Mouse (Mus musculus) telencephalon, adult 2 months (tissue): Measurements from ENCODE around the gene 1700018B08Rik.

Experiments
- DNase-seq: peaks from one replicate; pipeline ENCODE4 v3.0.0-alpha.2; 2011; ENCODE audit warnings: low read depth, low spot score

The 1700018B08Rik gene

DNA sequence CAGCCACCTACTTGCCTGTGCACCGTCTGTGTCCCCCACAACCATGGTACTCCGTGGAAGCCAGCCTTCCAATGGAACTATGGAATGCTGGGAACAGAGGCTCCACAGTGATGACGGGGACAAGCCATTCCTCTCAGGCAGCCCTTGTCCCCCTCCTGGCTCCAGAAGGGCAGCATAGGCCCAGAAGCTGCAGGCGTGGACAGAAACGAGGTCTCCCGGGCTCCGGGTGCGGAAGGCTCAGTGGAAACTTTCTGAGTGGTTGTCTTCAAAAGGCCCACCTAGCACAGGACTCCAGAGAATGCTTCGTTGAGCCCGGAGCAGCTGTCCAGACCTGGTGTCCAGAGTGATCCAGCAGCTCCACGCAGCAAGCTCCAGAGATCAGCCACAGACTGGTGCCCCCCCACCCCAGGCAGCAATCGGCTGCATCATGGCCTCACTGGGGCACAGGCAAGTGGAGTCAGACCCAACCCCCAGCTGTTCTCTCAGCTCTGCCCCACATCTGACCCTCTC lies at the start of gene 1700018B08Rik:
TSS of gene 1700018B08Rik (minus strand) at position 45 of the 510 bp plus-strand sequence.
- DNase-seq = no peak

DNA sequence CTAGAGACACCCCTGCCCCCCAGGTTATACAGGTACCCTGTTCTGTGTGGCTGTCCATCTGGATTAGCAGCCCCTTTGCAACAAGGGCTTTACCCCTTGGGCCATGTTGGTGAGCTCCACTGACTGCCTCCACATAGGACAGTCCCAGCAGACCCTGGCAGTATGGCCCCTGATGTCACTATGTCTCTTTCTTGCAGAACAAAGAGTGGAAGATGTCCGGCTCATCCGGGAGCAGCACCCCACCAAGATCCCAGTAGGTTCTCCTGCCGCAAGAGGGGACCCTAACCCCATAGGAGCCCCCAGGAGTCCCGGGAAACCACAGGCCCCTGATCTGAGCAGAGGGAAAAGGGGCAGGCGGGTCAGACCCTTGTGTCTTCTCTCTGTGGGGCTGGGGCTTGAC lies 49.2 kb upstream of the 1700018B08Rik start:
- no peak for DNase-seq

DNA sequence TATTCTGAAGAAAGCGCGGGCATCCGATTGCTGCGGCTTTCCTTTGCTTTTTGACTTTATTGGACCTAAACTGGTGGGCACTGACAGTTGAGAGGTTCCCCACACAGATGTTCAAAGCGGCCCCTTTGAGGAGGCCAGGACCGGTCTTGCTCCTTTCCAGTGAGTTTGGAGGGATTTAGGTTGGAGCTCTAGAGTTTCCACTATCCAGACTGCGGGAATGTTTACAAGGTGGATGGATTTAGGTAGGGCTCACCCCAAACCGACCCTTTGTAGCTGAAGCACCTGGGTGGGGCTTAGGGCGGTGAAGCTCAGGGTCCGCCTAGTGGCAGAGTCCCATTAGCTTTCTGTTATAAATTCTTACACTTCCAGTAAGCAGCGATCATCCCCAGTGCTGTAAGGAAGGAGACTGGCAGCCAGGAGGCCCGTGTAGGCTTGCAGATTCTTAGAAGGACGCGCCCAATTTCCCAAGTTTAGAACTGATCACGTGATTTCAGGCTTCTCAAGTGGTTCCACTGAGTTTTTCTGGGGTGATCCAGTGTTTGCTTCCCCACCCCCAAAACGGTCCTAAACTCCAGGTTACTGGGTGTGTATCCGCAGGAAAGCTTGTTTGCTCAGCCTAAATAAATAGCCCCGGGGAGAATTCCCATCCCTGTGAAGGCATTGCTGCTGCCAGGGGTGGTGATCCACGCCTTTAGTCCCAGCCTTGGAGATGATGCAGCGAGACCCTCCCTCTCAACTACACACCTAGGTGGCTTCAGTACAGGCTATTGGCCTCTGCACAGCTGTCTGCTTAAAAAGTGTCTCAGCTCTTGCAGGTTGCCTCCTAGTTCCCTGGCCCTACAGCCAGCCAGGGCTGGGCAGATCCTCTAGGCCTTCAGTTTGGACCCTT lies 47.3 kb upstream of the 1700018B08Rik start:
- DNase-seq = no peak

DNA sequence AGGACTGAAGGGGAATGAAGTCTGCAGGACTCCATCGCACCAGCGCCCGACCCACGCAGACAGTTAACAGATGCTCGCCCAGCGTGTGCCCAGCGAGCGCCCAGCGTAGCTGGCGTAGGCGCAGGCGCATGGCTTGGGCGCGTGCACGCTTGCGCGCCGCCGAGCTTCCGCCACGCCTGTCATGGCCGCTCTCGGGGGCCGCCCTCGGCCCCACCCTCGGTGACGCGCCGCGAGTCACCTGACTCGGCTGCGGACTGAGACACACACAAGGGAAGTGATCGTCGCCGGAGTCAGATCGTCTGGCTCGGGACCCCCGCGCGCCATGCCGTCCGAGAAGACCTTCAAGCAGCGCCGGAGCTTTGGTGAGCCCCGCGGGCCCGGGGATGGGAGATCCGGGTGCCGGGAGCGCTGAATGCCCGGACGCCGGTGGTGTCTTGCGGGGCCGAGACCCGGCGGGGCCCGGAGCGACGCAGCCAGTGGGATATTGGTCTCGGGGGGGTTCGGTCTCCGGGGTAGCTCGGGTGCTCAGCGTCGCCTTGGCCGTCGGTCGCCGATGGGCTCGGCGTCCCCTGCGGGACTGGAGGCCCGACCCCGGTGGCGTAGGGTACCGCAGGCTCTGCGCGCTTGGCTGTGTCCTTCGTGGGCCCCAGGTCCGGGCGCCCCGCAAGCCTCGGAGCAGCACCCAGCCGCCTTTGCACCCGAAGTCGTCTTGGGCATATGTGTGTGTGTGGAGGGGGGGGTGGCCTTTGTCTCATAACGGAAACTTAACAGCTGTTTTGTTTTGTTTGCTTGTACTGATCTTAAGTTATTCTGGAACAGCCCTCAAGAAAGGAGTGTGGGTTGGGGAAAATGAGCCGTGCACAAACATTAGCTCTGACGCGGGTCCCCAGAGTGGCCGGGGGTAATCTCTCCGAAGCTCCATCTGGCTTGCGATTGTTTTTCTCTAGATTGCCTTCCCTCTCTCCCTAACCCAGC lies 46.4 kb upstream of the 1700018B08Rik start, which contains the start of gene Map1lc3b:
TSS of gene Map1lc3b (plus strand) at position 159 of the 975 bp plus-strand sequence.
- DNase-seq = peak; percentile 83

DNA sequence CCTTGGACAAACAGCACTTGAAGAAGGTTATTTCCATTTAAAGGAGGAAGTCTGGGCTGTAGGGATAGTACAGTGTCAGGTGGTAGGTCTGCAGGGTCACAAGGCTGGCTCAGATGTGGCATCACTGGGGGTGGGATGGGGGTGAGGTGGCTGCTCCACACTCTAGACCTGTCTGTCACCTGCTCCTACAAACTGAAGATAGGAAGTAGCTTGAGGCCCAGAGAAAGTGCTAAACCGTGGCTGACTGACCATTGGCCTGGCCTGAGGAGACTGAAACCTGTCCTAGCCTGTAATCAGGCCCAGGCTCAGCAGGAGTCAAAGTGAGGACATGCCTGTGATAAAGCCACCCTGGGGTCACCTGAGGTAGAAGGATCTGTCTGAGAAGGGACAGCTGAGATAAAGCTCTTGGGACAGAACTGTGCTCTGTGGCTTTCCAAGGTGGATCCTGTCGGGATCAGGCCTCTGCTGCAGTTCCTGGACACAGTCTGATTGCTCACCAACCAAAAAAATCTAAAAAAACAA lies 45.1 kb upstream of the 1700018B08Rik start:
- DNase-seq = no peak

DNA sequence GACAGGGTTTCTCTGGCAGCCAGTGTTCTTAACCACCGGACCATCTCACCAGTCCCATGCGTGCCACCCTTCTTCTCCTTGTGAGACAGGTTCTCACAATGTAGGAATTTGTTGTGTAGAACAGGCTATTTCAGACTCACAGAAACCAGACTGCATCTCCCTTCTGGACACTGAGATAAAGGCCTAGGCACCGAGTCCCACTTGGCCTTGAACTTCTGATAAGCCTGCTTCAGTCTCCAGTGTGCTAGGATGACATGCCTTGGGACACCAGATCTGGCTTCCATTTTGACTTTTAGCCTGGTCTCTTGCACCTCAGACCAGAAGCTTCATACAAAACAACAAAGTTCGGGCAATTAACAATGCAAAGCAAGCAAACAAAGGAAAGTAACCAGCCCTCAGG lies 44.6 kb upstream of the 1700018B08Rik start:
- DNase-seq = no peak

DNA sequence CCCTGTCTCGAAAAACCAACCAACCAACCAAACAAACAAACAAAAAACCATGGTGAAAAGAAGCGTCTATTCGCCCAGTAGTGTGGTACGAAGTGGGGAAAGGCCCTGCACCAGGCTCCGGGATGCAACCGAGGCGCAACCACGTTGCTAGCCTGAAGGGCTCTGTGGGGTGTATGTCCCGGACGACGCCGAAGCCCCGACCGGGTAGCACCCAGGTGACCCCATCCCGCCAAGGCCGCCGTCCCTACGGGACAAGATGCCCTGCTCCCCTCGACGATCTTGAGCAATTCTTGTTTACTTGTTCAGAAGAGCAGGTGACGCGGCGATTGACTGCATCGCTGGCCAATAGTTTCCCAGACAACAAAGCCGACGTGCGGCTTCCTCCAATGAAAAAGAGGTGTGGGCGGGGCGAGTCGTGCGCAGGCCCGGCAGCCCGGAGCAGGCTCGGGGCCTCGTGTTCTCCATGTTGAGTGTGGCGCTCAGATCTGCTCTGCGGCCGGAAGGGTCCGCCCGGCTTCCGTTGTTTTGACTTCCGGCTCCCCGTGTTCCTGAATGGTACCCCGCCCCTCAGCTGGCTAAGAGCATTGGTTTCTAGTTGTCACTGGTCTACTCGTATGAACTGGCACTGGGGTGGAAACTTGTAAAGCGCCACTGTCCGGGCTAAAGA lies 41.2 kb upstream of the 1700018B08Rik start:
- DNase-seq = peak; percentile 99

DNA sequence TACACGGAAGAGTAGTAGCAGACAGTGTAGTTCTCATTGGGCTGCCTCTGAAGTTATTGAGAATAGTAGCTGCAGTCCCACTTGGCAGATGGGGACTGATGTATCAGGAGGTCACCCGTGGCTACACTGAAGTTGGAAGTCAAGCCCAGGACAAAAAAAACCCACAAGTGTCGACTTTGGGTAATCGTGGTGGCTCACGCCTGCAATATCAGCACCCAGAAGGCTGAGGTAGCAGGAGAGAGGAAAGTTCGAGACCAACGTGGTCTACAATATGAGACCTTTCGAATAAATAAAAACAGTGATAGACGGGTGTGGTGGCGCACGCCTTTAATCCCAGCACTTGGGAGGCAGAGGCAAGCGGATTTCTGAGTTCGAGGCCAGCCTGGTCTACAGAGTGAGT lies 40.6 kb upstream of the 1700018B08Rik start:
- no peak for DNase-seq

DNA sequence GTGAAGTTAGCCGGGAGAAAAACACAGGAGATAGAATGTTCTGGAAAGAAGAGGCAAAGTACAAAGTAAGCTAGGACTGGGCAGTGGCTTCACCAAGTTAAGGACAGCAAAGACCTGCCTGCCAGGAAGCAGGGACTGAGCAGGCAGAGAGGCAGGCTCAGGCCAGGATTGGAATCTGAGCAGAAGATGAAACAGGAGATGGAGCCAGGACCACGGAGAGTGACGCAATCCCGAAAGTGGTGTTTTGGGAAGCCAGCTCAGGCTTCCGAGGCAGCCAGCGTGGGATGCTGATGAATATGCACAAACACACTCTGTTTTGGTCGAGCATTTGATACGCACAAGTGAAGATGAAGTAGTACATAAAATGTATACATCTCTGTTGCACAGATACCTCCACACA lies 39.5 kb upstream of the 1700018B08Rik start:
- DNase-seq = no peak

DNA sequence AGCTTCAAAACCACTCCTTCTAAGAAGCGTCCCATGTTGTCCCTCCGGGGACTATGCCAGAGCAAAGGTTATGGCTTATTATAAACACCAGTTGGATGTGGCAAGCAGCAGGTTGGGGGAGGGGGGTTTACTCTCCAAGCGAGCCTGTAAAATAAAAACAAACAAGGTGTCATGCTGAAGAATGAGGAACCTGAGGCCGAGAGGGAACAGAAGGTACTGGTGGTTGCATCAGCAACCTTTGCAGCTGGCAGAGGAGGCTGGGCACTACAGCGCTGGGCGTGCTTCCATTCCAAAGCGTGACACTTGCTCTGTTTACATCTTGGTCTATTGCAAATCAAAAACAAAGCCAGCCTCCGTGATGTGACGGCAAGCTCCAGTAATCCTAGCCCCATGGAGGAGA lies 36.3 kb upstream of the 1700018B08Rik start:
- no peak for DNase-seq

DNA sequence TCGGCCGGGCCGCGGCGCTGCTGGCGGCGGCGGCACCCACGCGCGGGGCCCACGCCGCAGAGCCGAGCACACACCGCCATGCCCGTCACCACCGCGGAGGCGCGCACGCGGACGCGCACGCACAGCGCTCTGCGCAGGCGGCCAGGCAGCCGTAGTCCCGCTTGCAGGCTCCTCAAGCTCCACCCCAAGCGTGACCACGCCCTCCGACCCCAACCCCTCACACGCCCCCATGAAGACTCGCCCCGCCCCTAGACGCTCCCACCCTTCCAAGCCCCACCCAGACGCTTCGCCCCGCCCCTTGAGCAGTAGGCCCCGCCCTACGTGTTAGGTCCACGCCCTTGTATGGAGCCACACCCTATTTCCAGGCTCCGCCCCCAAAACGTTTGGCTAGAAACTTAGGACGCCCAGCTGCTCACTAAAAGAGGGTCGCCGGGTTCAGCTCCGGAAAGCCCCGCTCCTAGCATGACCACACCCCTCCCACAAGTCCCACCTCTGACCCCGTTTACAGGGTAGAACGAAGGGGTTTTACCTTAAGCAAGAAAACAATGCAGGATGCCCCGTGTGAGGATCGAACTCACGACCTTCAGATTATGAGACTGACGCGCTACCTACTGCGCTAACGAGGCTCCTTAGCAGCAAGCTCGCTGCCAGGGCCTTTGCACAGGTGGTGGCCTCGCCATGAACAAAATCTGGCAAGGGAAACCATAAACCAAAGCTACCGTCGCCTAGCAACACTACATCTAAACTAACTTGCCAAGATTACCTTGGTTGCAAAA lies 34.7 kb upstream of the 1700018B08Rik start, which contains the start of gene Fbxo31:
TSS of gene Fbxo31 (minus strand) at position 131 of the 776 bp plus-strand sequence.
- DNase-seq = peak; percentile 95

DNA sequence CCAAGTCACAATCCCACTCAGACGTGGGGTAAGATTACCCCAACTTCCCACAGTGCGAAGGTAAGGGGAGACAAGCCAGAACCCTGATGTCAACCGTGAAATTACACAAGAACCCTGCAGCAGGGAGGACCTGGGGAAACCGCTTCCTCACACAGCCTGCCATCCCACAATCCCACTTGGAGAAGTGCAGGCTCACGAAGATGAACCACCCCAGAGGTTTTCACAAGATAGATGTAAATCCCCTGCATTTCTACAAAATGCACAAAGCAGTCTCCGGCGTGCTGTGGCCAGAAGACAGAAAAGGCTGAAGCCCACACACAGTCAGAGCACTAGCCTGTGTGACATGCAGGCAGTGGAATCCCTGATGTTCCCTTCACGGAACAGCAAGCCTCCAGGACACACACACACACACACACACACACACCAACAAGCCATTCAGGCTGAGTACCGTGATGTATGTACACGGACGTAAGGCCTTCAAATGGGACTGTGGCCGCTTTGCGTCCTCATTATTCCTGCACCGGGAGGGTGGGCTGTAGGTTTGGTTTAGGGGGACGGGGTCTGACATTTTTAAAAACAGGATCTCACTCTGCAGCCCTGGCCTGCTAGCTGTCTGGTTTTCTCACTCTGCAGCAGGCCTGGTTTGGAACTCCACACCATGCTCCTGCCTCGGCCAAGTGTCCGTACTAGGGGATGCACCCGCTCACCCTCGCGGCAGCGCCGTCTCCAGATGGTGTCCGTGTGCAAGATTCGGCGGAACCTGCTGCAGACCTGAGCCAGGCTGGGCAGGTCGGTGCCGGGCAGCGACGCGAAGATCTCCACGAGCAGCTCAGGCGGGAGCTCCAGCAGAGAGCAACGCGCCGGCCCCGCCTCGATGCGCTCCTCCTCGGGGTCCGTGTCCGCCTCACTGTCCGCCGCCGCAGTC lies 33.9 kb upstream of the 1700018B08Rik start:
- no peak for DNase-seq

DNA sequence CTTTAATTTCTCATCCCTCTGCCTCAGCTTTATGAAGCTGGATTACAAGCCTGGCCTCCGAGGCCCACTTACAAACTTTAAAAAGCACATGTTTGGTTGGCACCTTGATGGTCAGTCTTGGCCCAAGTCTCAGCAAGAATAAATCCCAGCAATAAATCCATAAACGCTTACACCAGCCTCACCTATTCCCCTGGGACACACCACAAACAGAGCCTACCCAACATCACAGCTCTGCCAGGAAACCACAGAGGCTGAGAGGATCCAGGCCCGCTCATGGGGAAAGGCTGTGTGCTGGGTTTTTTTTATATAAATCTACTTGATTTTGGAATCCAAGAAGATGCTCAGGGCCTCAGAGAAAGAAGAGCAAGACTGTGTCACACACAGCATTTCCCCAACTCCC lies 31.5 kb upstream of the 1700018B08Rik start:
- no peak for DNase-seq

DNA sequence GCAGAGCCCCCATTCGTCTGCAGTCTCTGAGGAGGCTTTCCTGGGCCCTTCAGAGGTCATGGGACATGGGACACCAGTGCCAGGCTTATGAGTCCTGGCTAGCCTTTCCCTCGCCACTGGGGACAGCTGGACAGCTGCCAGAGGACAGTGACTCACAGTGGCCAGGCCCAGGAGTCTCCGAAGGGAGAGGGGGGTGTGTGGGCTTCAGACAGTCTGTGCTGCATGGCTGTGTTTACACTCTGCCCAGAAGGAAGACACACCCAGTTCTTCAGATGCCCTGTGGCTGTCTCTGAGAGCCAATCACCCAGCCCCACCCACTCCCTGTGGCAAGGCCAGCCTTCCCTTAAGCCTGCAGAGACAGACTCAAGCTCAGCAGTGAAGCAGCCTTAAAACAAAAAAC lies 29.2 kb upstream of the 1700018B08Rik start:
- DNase-seq = no peak

DNA sequence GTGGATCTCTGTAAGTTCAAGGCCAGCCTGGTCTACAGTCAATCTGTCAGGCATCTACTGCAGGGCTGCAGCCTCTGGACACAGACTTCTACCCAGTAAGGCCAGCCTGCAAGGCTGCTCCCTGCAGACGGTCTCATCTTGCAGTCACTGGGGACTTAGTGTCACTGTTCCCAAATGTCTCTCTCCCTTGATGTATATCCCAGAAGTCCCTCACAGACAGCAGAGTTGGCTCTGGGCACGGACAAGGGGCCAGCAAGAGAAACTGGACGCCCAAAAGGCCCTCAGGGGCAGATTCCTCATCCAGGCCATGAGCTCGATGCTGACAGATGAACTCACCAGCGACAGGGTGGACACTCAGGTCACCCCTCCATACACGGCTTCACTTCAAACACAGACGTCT lies 28.0 kb upstream of the 1700018B08Rik start:
- no peak for DNase-seq

DNA sequence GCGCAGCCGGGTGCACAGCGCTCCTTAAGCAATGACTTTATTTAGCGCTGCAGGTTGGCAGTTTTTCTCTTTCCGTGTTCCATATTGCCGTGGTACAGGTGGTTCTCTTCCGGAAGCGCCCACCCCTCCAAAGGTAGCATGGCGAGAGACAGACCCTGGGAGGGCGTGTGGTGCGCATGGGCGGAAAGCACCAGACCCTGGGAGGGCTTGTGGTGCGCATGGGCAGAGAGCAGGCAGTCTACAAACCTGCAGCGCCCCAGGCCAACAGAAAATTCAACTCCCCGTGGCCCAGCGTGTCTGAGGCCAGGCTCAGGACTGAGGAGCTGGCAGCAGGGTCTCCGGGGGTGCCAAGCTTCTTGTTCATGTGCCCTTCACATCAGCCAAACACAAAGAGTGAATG lies 26.7 kb upstream of the 1700018B08Rik start:
- DNase-seq = no peak

DNA sequence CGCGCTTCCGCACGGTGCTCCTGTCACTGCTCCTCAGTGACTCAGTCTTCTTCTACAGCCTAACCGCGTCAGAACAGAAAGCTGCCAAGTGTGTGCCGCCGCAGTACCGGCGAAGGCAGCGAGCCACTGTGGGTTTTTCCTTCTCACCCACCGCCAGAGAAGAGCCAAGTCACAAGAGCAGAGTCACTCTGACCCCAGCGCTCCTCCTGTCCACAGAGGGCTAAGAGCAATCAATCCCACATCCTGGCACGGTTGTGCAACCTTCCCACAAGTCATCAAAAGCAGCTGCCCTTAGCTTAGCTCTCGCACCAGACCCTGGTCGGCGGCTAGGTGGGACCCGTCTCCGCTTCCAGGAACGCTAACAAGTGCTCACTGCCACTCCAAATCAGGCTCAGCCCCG lies 26.2 kb upstream of the 1700018B08Rik start:
- DNase-seq = no peak

DNA sequence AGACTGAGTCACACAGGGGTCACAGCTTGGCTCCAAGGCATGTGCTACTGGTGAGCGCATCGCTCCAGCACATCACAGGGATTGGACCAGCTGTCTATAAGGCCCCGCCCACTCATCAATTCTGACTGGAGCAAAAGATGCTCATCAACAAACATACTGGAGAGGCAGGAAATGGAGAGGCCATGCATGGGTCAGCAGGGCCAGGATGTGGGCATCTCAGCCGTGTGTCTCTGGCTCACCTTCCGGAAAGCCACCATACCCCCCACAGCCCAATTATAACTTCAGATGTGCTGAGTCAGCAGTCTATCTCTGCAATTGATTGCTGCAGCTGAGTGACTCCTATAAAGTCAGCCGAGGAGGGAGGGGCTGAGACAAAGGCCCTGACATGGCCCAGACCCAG lies 24.2 kb upstream of the 1700018B08Rik start:
- DNase-seq = no peak

DNA sequence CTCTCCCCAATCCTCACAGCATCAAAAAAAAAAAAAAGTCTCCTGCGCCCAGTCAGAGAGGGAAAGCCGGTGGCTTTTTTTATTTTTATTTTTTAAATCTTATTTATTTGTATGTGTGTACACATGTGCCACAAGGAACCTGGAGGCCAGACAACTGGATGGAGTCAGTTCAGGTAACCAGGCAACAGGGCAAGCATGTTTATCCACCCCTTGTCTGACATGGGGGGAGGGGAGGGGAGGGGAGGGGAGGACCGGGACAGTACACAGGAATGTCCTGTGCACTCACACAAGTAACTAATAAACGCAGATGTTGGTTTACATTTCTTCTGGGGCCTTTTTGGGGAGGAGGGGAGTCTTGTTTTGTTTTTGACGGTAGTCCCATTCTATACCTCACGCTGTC lies 19.6 kb upstream of the 1700018B08Rik start:
- DNase-seq = no peak
